Mouse (Mus musculus): ENCODE results near the gene Serpinb9g.
"Not testable (repeated sequence)": the region's sequence is repeated elsewhere in the genome, so short reads cannot be mapped to it uniquely, and the experiment has no call there.

Serpinb9g gene

DNA sequence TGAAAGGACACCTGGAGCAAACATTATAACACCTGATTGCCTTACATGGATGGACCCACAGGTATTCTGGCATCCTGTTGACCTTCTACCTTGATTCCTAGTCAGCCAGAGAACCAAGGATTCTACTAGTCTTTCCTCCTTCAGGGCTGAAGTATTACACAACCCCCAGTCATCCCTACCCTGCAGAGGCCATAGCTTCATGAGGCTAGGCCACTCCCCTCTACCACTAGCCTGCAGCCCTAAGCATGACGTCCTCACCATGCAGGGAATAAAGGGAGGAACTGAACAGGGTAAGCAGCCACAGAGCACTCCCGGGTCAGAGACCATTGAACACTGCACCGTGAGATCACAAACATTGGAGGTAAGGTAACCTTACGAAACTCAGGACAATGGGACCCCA, at the start of gene Serpinb9g:
Gene Serpinb9g, plus strand, starts transcription at position 301 of the 400 bp plus-strand sequence.
- DNase-seq (ENCODE audit: low spot score), result not testable (repeated sequence)

DNA sequence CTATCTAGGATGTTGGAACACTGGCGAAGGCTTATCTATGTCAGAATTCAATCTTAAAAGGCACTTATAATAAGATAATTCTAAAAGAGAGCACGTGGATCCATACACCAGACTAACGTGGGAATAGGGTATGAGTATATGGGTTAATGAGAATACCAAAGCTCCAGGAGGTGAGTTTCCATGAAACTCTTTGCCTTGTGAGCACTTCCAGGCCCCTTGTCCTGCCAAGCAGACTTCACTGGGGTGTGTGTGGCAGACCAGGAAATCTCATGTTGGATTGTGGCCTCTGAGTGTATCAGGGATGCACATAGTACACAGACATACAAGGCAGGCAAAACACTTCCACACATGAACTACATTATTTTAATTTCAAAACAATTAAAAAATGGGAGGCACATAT, 718 bp upstream of the Serpinb9g start:
- DNase-seq (ENCODE audit: low spot score), result not testable (repeated sequence)

DNA sequence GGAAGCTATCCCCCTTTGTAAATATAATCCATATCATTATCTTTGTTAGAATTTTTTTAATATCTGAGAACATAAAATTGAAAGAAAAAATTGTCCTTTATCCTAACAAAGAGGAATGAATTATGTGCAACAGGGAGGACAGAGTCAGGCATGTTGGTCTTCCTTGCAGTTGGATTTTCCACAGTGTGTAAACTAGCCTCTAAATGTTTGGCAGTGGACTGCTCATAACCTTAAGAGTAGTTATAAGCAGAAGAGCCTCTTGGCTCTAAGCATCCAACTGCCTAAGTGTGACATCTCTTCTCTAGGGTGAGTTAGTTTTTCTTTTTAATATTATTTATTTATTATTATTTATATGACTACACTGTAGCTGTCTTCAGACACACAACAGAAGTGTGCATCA, 40.0 kb downstream of the Serpinb9g start:
- DNase-seq (ENCODE audit: low spot score), result no peak

DNA sequence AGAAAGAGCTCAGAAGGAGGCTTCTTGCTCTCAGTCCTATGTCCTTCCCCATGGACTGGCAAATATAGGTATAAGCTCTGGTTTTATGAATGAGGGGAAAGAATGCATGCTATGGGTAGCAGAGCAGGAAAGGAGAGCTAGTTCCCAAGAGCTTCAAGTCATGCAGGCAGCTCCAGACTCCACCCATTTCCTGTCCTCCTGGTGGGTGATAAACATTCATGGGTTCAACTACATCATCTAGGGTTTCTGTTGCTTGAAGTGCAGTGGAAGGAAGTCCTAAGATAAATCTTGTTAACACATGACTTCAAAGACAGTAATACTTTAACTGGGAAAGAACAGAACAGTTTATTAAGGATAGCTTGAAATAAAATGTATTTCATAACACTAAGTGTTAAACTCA, 48.2 kb downstream of the Serpinb9g start:
- DNase-seq (ENCODE audit: low spot score), result no peak

Data from ovary, postnatal 36 days (tissue).